Mouse (Mus musculus): ENCODE measurements around the gene Thbs2. TPM values are rescaled to one million over a fixed set of nuclear protein-coding genes. Genes with fewer than 3 reads are reported as not detected.
"Not testable (repeated sequence)": the region's sequence is repeated elsewhere in the genome, so short reads cannot be mapped to it uniquely, and the experiment has no call there.

Gene Thbs2
- polyA plus RNA-seq, 1 experiment from 2014 or later = 15.1 TPM

- not testable (repeated sequence) for H3K27ac ChIP-seq; H3K36me3 ChIP-seq; H3K4me2 ChIP-seq (replicated peaks); H3K4me1 ChIP-seq; H3K4me3 ChIP-seq; H3K9ac ChIP-seq; ATAC-seq (ENCODE audit: low FRiP score); H3K27me3 ChIP-seq; H3K9me3 ChIP-seq (replicated peaks)
These were observed 73.0 kb downstream of the Thbs2 start for GRCm38 (mm10) chr17:14621006-14621405.

GRCm38 (mm10) chr17:14620037-14620436 lies 74.0 kb downstream of the Thbs2 start:
- no peak for ATAC-seq (ENCODE audit: low FRiP score)
- no peaks in the 10 kb centered on the region for H3K9me3 ChIP-seq (replicated peaks)
- H3K4me2 ChIP-seq (replicated peaks) = no peak overlapping the region
- no peak overlapping the region for H3K4me3 ChIP-seq
- no peaks in the 10 kb centered on the region for H3K36me3 ChIP-seq
- 87% methylated on average over 3 of the region's 3 CpGs for WGBS
- H3K27ac ChIP-seq = no peak overlapping the region
- H3K9ac ChIP-seq = no peak overlapping the region
- no peaks in the 10 kb centered on the region for H3K27me3 ChIP-seq
- no peaks in the 10 kb centered on the region for H3K4me1 ChIP-seq

DNA sequence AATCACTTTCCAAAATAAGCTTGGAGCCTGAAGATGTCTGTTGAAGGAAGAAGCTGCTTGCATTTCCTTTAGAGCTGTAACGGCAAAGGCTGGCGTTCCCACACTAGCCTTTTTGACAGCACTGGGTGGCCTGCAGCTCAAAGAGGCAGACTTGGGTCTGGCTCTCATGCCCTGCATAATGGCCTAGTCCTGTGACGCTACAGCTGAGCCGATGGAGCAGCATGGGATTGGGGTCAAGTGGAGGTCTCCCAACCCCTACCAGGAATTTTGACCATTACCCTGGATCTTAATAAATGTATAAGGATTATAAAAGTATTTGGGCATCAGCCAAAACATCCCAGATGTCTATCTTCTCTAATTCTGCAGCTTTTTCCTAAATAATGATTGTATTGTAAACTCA lies 75.0 kb downstream of the Thbs2 start:
- WGBS = 75% methylated on average over 4 of the region's 4 CpGs
- Histone ChIP-seq H3K9me3 (replicated peaks) (no peaks in the 10 kb centered on the region), H3K27me3 (no peaks in the 10 kb centered on the region), H3K4me2 (replicated peaks) (no peak overlapping the region), H3K27ac (no peak overlapping the region), H3K9ac (no peak overlapping the region), H3K4me1 (no peaks in the 10 kb centered on the region), H3K4me3 (no peak overlapping the region), H3K36me3 (no peaks in the 10 kb centered on the region)
- ATAC-seq (ENCODE audit: low FRiP score) = no peak

Other genes with a start within 250 kb of the Thbs2 start
- 7.0 and 8.5 TPM in 2 replicates for gene Wdr27, start 248.9 kb upstream of the Thbs2 start, polyA plus RNA-seq (2016; fragmentation: Nextera tagmentation; extraction: Ambion mirVana)
- gene 1600012H06Rik, start 248.9 kb upstream of the Thbs2 start, polyA plus RNA-seq (2016; fragmentation: Nextera tagmentation; extraction: Ambion mirVana) = 37.5 and 39.5 TPM in 2 replicates

Measured in hindbrain, embryonic 12.5 days (tissue).